Mouse (Mus musculus) cortical plate, adult 2 months (tissue): ENCODE measurements around the gene Rad52. TPM values are rescaled to one million over a fixed set of nuclear protein-coding genes. Genes with fewer than 3 reads are reported as not detected.
A peak's percentile ranks its signal among the peaks of the same experiment; 100 is the strongest.

Source experiments
- H3K27ac ChIP-seq: fragments of 200-500 bp; 2 replicates; pipeline ENCODE4 v1.5.1; 2012; ENCODE audit warnings: low read length, control low read depth, inconsistent platforms; ENCODE audit not compliant: insufficient read depth
- H3K4me1 ChIP-seq: fragments of 200-500 bp; 2 replicates; pipeline ENCODE4 v1.6.1; 2011; ENCODE audit warnings: low read length; ENCODE audit not compliant: control insufficient read depth, insufficient read depth
- H3K4me3 ChIP-seq: fragments of 200-500 bp; 2 replicates; pipeline ENCODE4 v1.5.1; 2011; ENCODE audit warnings: mild to moderate bottlenecking, low read length, control low read depth; ENCODE audit not compliant: insufficient read depth
- CTCF ChIP-seq: fragments of 200-500 bp; IDR thresholded peaks from 2 replicates; pipeline ENCODE4 v1.5.1; 2011; ENCODE audit warnings: mild to moderate bottlenecking, control low read depth, low read length; ENCODE audit not compliant: insufficient read depth; ENCODE audit errors: extremely low read depth
- POLR2A ChIP-seq: fragments of 200-500 bp; IDR thresholded peaks from 2 replicates; pipeline ENCODE4 v1.6.1; 2011; ENCODE audit warnings: mild to moderate bottlenecking, low read length, control low read depth; ENCODE audit not compliant: insufficient read depth; ENCODE audit errors: extremely low read depth
- polyA plus RNA-seq: library from polyadenylated mRNA; depleted of rRNA; stranded (reverse); fragments of >200 nt; gene quantifications from 2 replicates; pipeline ENCODE4 v1.2.3, GENCODE M21; 2012; rRNA removed

Gene Rad52
- polyA plus RNA-seq: 60.6 and 65.7 TPM in 2 replicates

DNA sequence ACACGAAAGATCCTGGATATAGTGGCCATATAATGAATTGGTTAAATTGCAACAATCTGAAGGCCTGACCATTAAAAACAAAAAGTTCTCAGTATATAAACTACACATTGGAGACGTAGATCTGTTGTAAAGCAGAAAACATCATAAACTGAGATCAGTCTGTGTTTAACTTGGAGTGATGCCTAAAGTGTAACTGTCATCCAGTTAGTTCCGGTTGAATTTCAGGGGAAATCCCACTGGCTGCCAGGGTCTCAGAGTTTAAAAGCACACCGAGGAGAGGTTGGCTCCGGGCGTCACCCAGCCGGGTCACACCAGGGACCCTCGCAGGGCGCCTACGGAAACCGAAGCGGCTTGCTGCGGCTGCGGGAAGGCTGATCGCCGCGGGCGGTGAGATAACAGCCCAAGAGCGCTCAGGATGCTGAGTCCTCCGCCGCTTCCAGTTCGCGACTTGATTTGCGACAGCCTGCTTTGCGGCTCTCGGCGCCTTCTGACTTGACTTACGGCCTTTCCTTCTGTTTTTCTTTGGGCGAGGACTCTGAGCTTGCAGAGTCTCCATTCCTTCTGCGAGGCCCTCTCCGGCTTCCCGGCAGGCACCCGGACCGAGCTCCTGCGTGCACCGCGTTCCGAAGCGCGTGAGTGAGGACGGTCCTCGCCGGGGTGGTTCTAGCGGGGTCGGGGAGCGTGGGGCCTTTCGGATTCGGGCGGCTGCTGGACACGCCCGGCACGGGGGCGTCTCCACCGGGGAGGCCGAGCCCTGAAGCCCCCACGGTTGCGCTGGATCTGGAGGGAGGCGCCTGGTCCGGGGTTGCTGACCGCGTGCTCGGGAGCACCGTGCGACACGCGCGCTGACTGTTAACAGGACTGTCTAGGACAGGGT, at the start of gene Rad52:
Gene Rad52, plus strand, starts transcription at position 495 of the 877 bp plus-strand sequence.
- H3K4me3 ChIP-seq: peak within 1 kb of the TSS; percentile 90
- no peak for TF ChIP-seq CTCF
- peak; percentile 68 for TF ChIP-seq POLR2A
- H3K27ac ChIP-seq: peak within 1 kb of the TSS; percentile 77
- peaks cover 1% of the 10 kb centered on the region; the same call in 1 of the 2 replicates for H3K4me1 ChIP-seq

DNA sequence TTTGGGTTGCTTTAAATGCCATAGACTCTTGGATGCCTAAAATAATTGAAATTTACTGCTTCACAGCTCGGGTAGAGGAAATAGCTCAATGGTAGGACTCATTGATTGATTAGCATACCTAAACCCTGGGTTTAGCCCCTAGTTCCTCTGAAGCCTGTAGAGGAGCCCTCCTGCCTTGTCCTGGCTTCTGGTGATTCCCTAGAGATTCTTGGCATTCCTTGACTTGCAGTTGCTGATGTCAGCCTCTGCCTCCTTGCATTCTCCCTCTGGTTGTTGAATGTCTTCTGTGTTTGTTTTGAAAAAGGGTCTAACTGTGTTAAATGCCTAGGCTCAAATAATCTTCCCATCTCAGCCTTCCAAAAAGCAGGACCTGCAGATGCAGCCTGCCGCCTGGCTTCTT, 48.3 kb upstream of the Rad52 start:
- peaks cover 2% of the 10 kb centered on the region; the same call in 1 of the 2 replicates for H3K4me1 ChIP-seq
- no peak overlapping the region for H3K4me3 ChIP-seq
- TF ChIP-seq CTCF: no peak
- TF ChIP-seq POLR2A: no peak

DNA sequence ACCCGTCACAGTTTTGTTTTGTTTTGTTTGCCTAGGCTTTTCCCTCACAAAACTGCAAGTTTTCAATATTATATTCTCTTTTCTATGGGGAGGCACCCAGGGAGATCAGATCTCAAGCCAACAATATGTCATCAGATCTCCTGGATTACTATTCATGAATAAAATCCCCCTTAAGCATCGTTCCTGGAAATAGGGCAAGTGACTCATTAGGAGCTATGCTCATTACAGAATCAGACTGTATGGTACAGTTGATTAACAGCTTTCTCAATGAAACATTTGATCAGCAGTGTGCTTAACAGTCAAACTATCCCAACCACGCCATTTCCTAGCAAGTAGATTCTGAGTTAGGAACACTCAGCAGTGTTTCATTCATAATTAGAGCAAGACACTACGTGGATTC, 47.0 kb upstream of the Rad52 start:
- no peak for TF ChIP-seq POLR2A
- TF ChIP-seq CTCF: no peak

More for the DNA sequence above, 48.3 kb upstream of the Rad52 start:
- H3K27ac ChIP-seq: no peak overlapping the region

DNA sequence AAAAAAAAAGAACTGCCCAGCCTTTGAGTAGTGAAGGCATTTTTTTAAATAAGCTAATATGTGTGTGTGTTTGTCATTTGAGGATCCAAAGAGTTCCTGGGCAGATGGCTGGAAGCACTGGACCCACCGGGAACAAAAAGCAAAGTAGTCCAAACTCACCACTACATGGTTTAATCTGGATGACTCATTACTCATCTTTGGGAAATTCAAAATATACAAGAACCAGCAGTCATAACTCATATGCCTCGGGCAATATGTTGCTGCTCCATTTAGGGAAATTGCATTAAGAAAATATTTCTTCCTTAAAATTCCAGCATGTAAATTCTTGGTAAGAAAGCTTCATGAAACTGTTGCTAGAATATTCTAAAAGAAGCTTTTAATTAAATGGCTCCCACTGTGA, 42.3 kb upstream of the Rad52 start:
- Histone ChIP-seq H3K4me3 (no peak overlapping the region), H3K4me1 (no peaks in the 10 kb centered on the region), H3K27ac (no peak overlapping the region)
- TF ChIP-seq CTCF: no peak
- no peak for TF ChIP-seq POLR2A

More for the DNA sequence above, 47.0 kb upstream of the Rad52 start:
- Histone ChIP-seq H3K27ac (no peak overlapping the region), H3K4me3 (no peak overlapping the region), H3K4me1 (no peaks in the 10 kb centered on the region)

DNA sequence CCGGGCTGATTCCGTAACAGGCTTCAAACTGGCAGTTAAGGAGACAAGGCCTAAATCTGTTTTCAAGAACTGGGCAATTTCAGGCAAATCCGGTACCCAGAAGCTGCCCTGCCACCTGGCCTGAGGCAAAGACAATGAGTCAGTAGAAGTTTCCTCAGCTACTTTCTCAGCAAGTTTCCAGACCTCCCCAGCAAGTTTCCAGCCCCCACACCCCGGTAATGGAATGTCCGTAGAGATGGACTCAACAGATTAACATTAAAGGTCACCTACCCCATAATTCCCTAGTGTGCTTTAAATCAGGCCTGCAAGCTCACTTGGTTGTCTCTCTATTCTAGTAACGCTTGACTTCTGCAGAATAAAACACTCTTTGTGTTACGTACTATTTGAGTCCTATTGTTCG, 41.0 kb upstream of the Rad52 start:
- Histone ChIP-seq H3K4me1 (no peaks in the 10 kb centered on the region), H3K27ac (no peak overlapping the region), H3K4me3 (no peak overlapping the region)
- TF ChIP-seq CTCF (no peak), POLR2A (no peak)

DNA sequence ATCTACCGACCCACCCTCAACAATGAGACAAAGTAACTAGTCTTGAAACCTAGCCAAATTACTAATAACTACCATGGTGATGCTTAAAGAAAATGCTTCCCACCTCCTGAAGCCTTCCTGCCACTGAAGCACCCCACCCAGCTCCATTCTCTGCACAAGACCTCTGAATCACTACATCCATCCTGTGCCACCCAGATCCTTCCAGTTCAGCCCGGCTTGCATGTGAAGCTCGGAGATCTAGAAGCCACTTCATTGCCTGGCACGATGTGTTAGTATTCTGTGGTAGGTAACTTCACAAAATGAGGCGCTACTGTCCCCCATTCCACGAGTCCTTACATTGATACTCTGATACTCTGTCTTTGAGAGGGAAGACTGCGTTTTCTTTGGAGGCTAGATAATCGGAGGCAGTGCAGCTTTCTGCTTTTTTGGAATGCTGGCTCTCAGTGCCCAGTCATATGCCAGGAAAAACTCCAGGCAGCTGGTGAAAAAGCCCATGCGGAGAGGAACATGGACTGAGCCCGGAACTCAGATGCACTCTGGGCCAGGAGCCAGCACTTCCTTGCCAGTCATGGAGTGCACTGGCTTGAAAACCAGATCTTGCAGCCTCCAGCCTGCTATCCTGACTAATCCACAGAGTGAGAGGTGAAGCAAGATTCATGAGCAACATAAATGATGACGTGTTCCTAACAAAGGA, 38.0 kb upstream of the Rad52 start:
- Histone ChIP-seq H3K27ac (no peak overlapping the region), H3K4me3 (no peak overlapping the region), H3K4me1 (no peaks in the 10 kb centered on the region)
- no peak for TF ChIP-seq CTCF
- TF ChIP-seq POLR2A: no peak

DNA sequence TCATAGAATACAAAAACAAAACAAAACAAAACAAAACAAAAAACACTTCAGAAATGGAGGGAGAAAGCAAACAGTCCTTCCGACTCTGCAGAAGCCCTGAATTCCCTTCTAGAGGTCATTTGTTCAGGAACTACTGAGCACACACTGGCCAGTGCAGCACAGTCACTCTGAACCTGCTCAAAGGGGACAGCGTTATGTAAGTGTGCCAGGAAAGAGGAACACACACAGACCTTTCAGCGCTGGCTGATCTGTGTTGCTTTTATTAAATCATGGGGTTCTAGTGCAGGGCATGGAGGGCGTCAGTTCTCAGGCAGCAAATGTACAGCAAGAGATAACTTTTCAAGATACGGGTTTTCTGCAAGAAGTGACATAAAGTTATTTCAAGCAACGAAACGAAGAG, 19.3 kb upstream of the Rad52 start:
- no peaks in the 10 kb centered on the region for H3K4me1 ChIP-seq
- no peak for TF ChIP-seq POLR2A
- no peak for TF ChIP-seq CTCF
- no peak overlapping the region for H3K27ac ChIP-seq
- no peak overlapping the region for H3K4me3 ChIP-seq

DNA sequence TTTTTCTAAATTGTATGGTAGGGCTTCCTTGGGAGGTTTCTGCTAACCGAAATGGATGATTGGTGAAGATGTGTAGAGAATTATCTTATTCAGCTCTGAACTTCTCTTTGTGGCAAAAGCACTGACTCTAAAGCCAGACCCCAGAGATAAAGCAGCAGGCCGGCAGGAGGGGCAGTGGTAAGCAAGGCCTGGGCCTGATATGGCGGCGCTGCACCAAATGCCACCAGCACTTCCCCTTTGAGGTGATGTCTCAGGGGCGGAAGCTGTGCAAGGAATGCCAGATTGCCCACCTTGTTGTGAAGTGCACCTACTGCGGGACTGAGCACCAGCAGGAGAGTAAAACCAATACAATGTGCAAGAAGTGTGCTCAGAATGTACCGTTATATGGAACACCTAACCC, 9.8 kb upstream of the Rad52 start:
- TF ChIP-seq CTCF (no peak), POLR2A (no peak)

DNA sequence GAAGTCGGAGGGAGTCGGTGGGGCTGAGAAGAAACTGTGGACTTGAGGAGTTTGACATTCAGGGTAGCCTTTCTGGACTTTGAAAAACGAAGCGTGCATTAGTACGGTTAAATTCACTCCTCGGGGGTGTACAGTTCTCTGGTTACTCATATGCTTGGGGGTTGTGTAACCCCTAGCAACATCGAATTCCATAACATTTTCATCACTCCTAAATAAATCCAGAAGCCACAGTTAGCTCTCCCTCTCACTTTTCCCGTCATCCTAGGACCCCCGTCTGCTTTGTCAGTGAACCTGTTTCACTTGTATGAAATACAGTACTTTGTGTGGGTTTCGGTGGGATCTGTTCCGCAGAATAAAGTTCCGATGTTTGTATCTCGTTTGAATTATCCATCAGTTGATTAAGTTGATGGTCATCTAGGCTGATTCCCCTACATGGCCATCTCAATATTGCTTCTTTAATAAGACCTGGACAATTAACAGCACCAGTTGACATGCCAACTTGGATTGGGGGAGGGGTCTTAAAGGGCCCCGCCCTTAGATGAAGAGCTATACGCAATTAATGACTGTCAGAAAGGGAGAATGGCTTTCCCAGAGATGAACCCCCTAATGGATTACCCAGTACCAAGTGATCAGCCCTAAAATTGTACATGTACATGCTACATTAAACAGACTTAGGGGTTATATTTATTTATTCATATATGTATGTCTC, 737 bp downstream of the Rad52 start:
- Histone ChIP-seq H3K27ac (peak overlapping the region; percentile 39; the same call in 1 of the 2 replicates), H3K4me3 (peak overlapping the region; percentile 90), H3K4me1 (peaks cover 1% of the 10 kb centered on the region; the same call in 1 of the 2 replicates)
- no peak for TF ChIP-seq POLR2A
- TF ChIP-seq CTCF: no peak

More for the DNA sequence above, 9.8 kb upstream of the Rad52 start:
- no peak overlapping the region for H3K27ac ChIP-seq
- no peak overlapping the region for H3K4me3 ChIP-seq
- H3K4me1 ChIP-seq: no peaks in the 10 kb centered on the region
